In genomic region chr7:37290018-37290417, GRCm38 (mm10) we compare ENCODE assay signal across 7 mouse cellular contexts.
DNase-seq lines count a peak whose midpoint lies in the region; ATAC-seq lines count a peak whose summit lies in the region.

No protein-coding gene starts in this region.

- peaks cover 5% of the 10 kb centered on the region; the same call in 1 of the 2 replicates for H3K4me1 ChIP-seq in neural tube, embryonic 11.5 days (ENCODE audit: control insufficient read depth, insufficient read depth, low read length)

- H3K27me3 ChIP-seq in neural tube, embryonic 11.5 days (ENCODE audit: control insufficient read depth, insufficient read depth, low read length): no peaks in the 10 kb centered on the region

- H3K27ac ChIP-seq in neural tube, embryonic 11.5 days (ENCODE audit: low read depth, low read length): no peak overlapping the region

- ATAC-seq in neural tube, embryonic 11.5 days (ENCODE audit: insufficient read depth, low FRiP score, low TSS enrichment): no peak

- WGBS in neural tube, embryonic 11.5 days: 32% methylated on average over 5 of the region's 5 CpGs

- intact Hi-C loops in heart, postnatal 14 days (cut with DNase I): no loop called here

- no peaks in the 10 kb centered on the region for H3K36me3 ChIP-seq in neural tube, embryonic 11.5 days (ENCODE audit: control insufficient read depth, insufficient read depth, low read length)

- peak; percentile 12 for DNase-seq in neural tube, embryonic 11.5 days (ENCODE audit: low spot score)
- no peak for DNase-seq in neural tube, embryonic 10.5 days (ENCODE audit: extremely low spot score, low spot score)
- DNase-seq in heart, postnatal 14 days: peak; percentile 40 to 44
- peak; percentile 25 for DNase-seq in lung, postnatal 14 days
- DNase-seq in adrenal gland, adult 8-10 months: no peak
- DNase-seq in MN1 (ENCODE audit: low spot score): no peak
- no peak for DNase-seq in spleen, postnatal 14 days (ENCODE audit: low spot score in 2 of 2)

- no peaks in the 10 kb centered on the region for H3K9me3 ChIP-seq in neural tube, embryonic 11.5 days (ENCODE audit: control insufficient read depth, low read length)

- H3K4me2 ChIP-seq in neural tube, embryonic 11.5 days (ENCODE audit: low read depth): no peak overlapping the region

- H3K9ac ChIP-seq in neural tube, embryonic 11.5 days (ENCODE audit: low read length): no peak overlapping the region

- H3K4me3 ChIP-seq in neural tube, embryonic 11.5 days (ENCODE audit: low read depth, low read length): no peak overlapping the region

Comparison
In these comparisons a context has a peak if more than half of its experiments do, and no peak if none do; other contexts are left out.
1. DNase-seq: peak in neural tube, embryonic 11.5 days (single experiment), heart, postnatal 14 days (2 of 2) and lung, postnatal 14 days (single experiment); none in neural tube, embryonic 10.5 days (single experiment), adrenal gland, adult 8-10 months (single experiment), MN1 (single experiment) and spleen, postnatal 14 days (0 of 2).